Mouse (Mus musculus) liver, adult 2 months (tissue): ENCODE data around the gene Vps8.

Experiments used
- CTCF ChIP-seq: fragments of 200-500 bp; IDR thresholded peaks from 2 replicates; pipeline ENCODE4 v1.5.1; 2011; ENCODE audit warnings: low read depth, low read length, control low read depth
- POLR2A ChIP-seq: fragments of 200-500 bp; IDR thresholded peaks from 2 replicates; pipeline ENCODE4 v1.6.1; 2011; ENCODE audit warnings: low read length, control low read depth; ENCODE audit not compliant: insufficient read depth; ENCODE audit errors: extremely low read depth

DNA sequence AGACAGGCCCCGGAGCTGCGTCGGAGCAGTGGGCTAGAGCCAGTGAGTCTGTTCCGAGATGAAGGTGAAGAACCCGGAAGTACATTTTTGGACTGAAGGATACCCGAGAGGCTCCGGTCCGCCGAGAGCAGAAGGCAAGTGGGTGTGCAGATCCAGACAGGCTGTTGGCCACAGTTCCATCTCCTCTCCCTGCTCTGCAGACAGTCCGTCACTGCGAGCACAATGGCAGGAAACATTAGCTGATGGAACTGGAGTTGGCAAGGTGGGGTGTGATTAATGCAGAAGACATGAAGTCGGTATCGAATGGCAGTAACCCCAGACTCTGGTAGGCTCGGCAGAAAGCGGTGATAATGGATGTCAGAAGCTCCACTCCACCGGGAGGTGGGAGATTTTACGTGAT is 20.9 kb upstream of the Vps8 start:
- no peak for TF ChIP-seq CTCF
- TF ChIP-seq POLR2A: no peak
